Mouse (Mus musculus) embryonic facial prominence, embryonic 15.5 days (tissue): ENCODE results near the gene Wscd2. TPM values are rescaled to one million over a fixed set of nuclear protein-coding genes. Genes with fewer than 3 reads are reported as not detected.

ENCODE experiments used
- ATAC-seq: fragments of 200-750 bp; cut with Nextera tagmentation; 2 replicates; pipeline ENCODE4 v1.8.0; 2017; ENCODE audit warnings: low read depth, moderate TSS enrichment; ENCODE audit not compliant: insufficient number of reproducible peaks, low FRiP score, low TSS enrichment
- H3K27ac ChIP-seq: fragments of 300-500 bp; sonication (generic); replicated peaks from 2 replicates; pipeline ENCODE4 v1.5.1; 2015; ENCODE audit warnings: mild to moderate bottlenecking, inconsistent platforms
- H3K27me3 ChIP-seq: fragments of 300-500 bp; sonication (generic); 2 replicates; pipeline ENCODE4 v1.6.1; 2015; ENCODE audit warnings: inconsistent platforms
- H3K36me3 ChIP-seq: fragments of 300-500 bp; sonication (generic); 2 replicates; pipeline ENCODE4 v1.6.1; 2015; ENCODE audit warnings: mild to moderate bottlenecking, inconsistent platforms
- H3K4me1 ChIP-seq: fragments of 300-500 bp; sonication (generic); 2 replicates; pipeline ENCODE4 v1.6.1; 2015; ENCODE audit warnings: inconsistent platforms
- H3K4me2 ChIP-seq: fragments of 300-500 bp; sonication (generic); replicated peaks from 2 replicates; pipeline ENCODE4 v1.6.1; 2015; ENCODE audit warnings: mild to moderate bottlenecking, inconsistent platforms
- H3K4me3 ChIP-seq: fragments of 300-500 bp; sonication (generic); replicated peaks from 2 replicates; pipeline ENCODE4 v1.5.1; 2015; ENCODE audit warnings: mild to moderate bottlenecking, inconsistent platforms
- H3K9ac ChIP-seq: fragments of 300-500 bp; sonication (generic); 2 replicates; pipeline ENCODE4 v1.6.1; 2015; ENCODE audit warnings: inconsistent platforms
- H3K9me3 ChIP-seq: fragments of 300-500 bp; sonication (generic); replicated peaks from 2 replicates; pipeline ENCODE4 v1.6.1; 2016; ENCODE audit warnings: inconsistent platforms
- WGBS: fragments of 180-500 bp; shearing (Covaris S2); methylation state at CpG from one replicate; pipeline ENCODE4 v1.1.7; 2015; 5-methylcytosine and 5-hydroxymethylcytosine counted together
- polyA plus RNA-seq: library from polyadenylated mRNA; unstranded; fragments of >200 nt; fragmentation: Nextera tagmentation; extraction: Ambion mirVana; gene quantifications from 2 replicates; pipeline ENCODE4 v1.2.1, GENCODE M21; 2015

Wscd2 gene
- polyA plus RNA-seq, 1 experiment from 2014 or later, result 14.7 TPM

DNA sequence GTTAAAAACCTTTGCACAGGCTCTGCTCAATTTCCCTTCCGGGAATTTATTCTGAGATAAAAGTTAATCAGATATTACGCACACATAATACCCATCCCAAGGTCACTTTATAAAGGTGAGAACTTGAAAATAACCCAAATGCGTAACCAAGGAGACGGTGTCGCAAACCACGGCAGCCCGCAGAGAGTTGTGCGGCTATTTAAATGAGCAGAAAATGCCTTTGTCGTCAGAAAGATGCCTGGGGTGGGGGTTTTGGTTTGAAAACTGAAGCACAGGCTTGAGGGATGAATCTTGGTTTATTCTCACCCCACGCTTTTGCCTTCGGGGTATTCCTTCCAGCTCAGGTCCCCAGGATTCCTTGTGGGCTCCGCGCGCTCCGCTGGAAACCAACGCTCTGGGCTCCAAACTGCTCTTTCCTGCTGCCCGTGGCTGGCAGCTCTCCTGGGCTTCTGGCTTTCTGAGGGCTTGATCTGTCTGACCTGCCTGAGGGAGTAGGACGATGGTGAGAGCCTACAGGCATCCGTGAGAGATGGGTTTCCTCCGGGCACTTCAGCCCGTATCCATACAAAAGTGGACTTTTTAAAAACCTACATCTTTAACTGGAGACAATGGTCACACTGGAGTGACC lies 28.0 kb upstream of the Wscd2 start:
- H3K27me3 ChIP-seq, result peaks cover 28% of the 10 kb centered on the region
- no peak overlapping the region for H3K4me3 ChIP-seq
- H3K36me3 ChIP-seq, result no peaks in the 10 kb centered on the region
- no peak overlapping the region for H3K27ac ChIP-seq
- H3K4me1 ChIP-seq, result peaks cover 26% of the 10 kb centered on the region
- no peaks in the 10 kb centered on the region for H3K9me3 ChIP-seq
- peak overlapping the region; percentile 3; the same call in 1 of the 2 replicates for H3K4me2 ChIP-seq
- no peak for ATAC-seq
- H3K9ac ChIP-seq, result no peak overlapping the region
- 40% methylated on average over 21 of the region's 21 CpGs for WGBS

DNA sequence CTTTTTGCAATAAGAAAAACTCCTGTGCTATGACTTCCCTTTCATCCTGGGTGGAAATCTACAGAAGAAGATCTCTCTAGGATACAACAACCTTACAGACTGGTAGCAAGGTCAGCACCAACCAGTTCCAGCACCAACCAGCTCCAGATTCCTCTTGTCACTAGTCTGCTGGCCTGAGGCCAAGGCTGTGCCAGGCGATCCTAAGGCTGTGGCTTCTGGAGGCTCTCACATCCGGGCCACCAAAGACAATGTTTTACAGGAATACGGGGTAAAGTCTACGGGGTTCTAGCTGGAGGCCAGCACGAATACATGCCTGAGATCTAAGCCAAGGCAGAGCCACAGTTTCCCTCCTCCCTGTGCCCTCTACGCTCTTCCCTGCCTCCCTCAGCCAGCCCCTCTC lies 25.4 kb upstream of the Wscd2 start:
- Histone ChIP-seq H3K9me3 (no peaks in the 10 kb centered on the region), H3K4me3 (no peak overlapping the region), H3K4me1 (peaks cover 44% of the 10 kb centered on the region), H3K9ac (no peak overlapping the region), H3K4me2 (no peak overlapping the region), H3K27ac (no peak overlapping the region), H3K27me3 (peaks cover 28% of the 10 kb centered on the region), H3K36me3 (no peaks in the 10 kb centered on the region)
- 47% methylated on average over 6 of the region's 6 CpGs for WGBS
- no peak for ATAC-seq

GRCm38 (mm10) chr5:113466536-113466935 lies 23.6 kb upstream of the Wscd2 start:
- Histone ChIP-seq H3K4me1 (peaks cover 42% of the 10 kb centered on the region), H3K9me3 (no peaks in the 10 kb centered on the region), H3K27ac (no peak overlapping the region), H3K4me2 (no peak overlapping the region), H3K9ac (no peak overlapping the region), H3K36me3 (no peaks in the 10 kb centered on the region), H3K4me3 (no peak overlapping the region), H3K27me3 (peaks cover 17% of the 10 kb centered on the region)
- 35% methylated on average over 6 of the region's 6 CpGs for WGBS
- no peak for ATAC-seq

- ATAC-seq, result no peak
- H3K4me1 ChIP-seq, result peaks cover 37% of the 10 kb centered on the region
- H3K27me3 ChIP-seq, result peaks cover 13% of the 10 kb centered on the region
- no peak overlapping the region for H3K9ac ChIP-seq
- H3K9me3 ChIP-seq, result no peaks in the 10 kb centered on the region
- H3K4me3 ChIP-seq, result no peak overlapping the region
- no peak overlapping the region for H3K4me2 ChIP-seq
- no peaks in the 10 kb centered on the region for H3K36me3 ChIP-seq
- WGBS, result 22% methylated on average over 4 of the region's 4 CpGs
- peak overlapping the region; percentile 51 for H3K27ac ChIP-seq
Measured at GRCm38 (mm10) chr5:113467072-113467471, 23.1 kb upstream of the Wscd2 start.

DNA sequence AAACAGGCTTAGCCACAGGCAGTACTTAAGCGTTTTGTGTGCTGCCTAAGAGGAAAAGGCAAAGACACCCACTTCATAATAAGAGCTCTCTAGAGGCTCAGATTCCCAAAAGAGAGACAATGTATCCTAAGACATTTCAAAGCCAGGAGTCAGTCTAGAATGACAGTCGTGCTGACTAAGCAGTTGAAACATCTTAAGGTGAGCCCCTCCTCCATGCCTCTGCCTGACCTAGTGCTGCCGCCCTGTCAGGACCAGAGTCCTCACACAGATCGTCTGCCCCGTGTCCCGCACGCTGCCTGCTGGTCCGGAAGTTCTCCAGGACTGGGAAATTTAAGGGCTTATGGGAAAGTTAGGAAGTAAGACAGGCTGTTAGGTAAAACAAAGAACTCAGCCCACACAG lies 22.4 kb upstream of the Wscd2 start:
- peaks cover 31% of the 10 kb centered on the region for H3K4me1 ChIP-seq
- no peaks in the 10 kb centered on the region for H3K36me3 ChIP-seq
- H3K27ac ChIP-seq, result peak overlapping the region; percentile 86
- no peak overlapping the region for H3K9ac ChIP-seq
- 0 out of 2 replicates have a peak overlapping the region, but pooled peaks have one; percentile 34 for H3K4me2 ChIP-seq
- WGBS, result 4% methylated on average over 8 of the region's 8 CpGs
- H3K9me3 ChIP-seq, result no peaks in the 10 kb centered on the region
- no peak for ATAC-seq
- peaks cover 6% of the 10 kb centered on the region; the same call in 1 of the 2 replicates for H3K27me3 ChIP-seq
- no peak overlapping the region for H3K4me3 ChIP-seq

- Histone ChIP-seq H3K36me3 (no peaks in the 10 kb centered on the region), H3K27me3 (no peaks in the 10 kb centered on the region), H3K4me2 (peak overlapping the region; percentile 34), H3K4me1 (peaks cover 31% of the 10 kb centered on the region), H3K9ac (no peak overlapping the region), H3K27ac (peak overlapping the region; percentile 86), H3K4me3 (no peak overlapping the region), H3K9me3 (no peaks in the 10 kb centered on the region)
- peak; percentile 66; the same call in 1 of the 2 replicates for ATAC-seq
- WGBS, result 46% methylated on average over 5 of the region's 5 CpGs
Measured at GRCm38 (mm10) chr5:113468625-113469024, 21.5 kb upstream of the Wscd2 start.

DNA sequence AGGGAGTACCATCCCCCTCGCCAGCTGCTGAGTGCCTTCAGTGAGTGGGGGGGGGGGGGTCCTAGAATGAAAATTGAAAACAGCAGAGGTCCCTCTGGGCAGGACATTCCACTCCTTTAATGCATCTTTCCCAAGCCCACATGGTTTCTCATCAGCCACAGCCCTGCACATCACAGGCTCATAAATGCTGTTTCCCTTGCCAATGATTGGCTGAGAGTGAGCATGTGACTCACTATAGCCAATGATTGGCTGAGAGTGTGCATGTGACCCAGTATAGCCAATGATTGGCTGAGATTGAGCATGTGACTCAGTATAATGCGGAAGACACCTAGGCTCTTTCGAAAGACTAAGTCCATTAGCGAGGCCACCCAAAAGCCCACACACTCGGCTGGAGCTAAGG lies 20.9 kb upstream of the Wscd2 start:
- Histone ChIP-seq H3K9me3 (no peaks in the 10 kb centered on the region), H3K9ac (no peak overlapping the region), H3K36me3 (no peaks in the 10 kb centered on the region), H3K27ac (peak overlapping the region; percentile 86), H3K4me3 (no peak overlapping the region), H3K4me2 (peak overlapping the region; percentile 34), H3K27me3 (no peaks in the 10 kb centered on the region), H3K4me1 (peaks cover 28% of the 10 kb centered on the region)
- peak; percentile 72 for ATAC-seq
- WGBS, result 63% methylated on average over 5 of the region's 5 CpGs

DNA sequence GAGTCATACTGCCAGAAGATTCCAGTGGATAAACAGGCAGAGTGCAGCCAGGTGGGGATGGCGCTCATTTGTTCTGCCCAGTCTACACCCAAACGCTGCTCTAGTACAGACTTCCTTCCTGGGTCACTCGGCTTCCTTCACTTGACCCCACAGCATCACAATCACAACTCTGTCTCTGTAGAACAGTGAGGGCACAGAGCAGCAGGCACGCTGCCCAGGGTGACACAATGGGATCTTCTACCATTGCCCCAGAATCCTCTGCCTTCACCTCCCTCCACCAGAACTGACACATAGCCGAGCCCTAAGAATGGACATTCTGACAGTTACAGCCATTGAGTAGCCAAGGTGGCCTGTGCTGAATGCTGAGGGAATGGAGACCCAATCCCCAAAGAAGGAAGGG lies 20.3 kb upstream of the Wscd2 start:
- Histone ChIP-seq H3K27ac (peak overlapping the region; percentile 86), H3K9ac (no peak overlapping the region), H3K36me3 (no peaks in the 10 kb centered on the region), H3K27me3 (no peaks in the 10 kb centered on the region), H3K4me2 (peak overlapping the region; percentile 34), H3K4me3 (no peak overlapping the region), H3K4me1 (peaks cover 28% of the 10 kb centered on the region), H3K9me3 (no peaks in the 10 kb centered on the region)
- ATAC-seq, result no peak
- WGBS, result 80% methylated on average over 5 of the region's 5 CpGs

DNA sequence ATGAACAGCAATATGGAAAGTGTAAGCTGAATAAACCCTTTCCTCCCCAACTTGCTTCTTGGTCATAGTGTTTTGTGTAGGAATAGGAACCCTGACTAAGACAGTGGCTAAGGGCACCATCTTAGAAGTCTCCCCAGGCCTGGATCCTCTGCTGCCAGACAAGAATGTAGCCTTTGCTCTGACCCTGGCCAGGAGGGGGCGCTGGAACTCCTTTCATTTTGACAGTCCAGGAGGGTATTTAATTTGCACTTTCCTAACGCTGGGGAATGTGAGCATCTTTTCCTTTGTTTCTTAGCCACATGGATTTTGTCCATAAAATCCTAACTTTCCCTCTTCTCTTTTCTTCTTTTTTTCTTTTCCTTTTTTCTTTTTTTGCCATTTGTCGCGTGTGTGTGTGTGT lies 18.7 kb upstream of the Wscd2 start:
- no peaks in the 10 kb centered on the region for H3K27me3 ChIP-seq
- 50% methylated on average over 4 of the region's 4 CpGs for WGBS
- ATAC-seq, result no peak

GRCm38 (mm10) chr5:113472339-113472738 lies 17.8 kb upstream of the Wscd2 start:
- H3K27me3 ChIP-seq, result no peaks in the 10 kb centered on the region
- no peak overlapping the region for H3K9ac ChIP-seq
- no peaks in the 10 kb centered on the region for H3K36me3 ChIP-seq
- H3K9me3 ChIP-seq, result no peaks in the 10 kb centered on the region
- H3K4me1 ChIP-seq, result peaks cover 32% of the 10 kb centered on the region
- 66% methylated on average over 7 of the region's 7 CpGs for WGBS
- no peak overlapping the region for H3K4me2 ChIP-seq
- no peak for ATAC-seq
- no peak overlapping the region for H3K4me3 ChIP-seq
- H3K27ac ChIP-seq, result no peak overlapping the region

More for the DNA sequence above, 18.7 kb upstream of the Wscd2 start:
- no peak overlapping the region for H3K4me2 ChIP-seq
- no peak overlapping the region for H3K9ac ChIP-seq
- H3K4me3 ChIP-seq, result no peak overlapping the region
- peaks cover 31% of the 10 kb centered on the region for H3K4me1 ChIP-seq
- H3K27ac ChIP-seq, result no peak overlapping the region
- H3K36me3 ChIP-seq, result no peaks in the 10 kb centered on the region
- no peaks in the 10 kb centered on the region for H3K9me3 ChIP-seq

DNA sequence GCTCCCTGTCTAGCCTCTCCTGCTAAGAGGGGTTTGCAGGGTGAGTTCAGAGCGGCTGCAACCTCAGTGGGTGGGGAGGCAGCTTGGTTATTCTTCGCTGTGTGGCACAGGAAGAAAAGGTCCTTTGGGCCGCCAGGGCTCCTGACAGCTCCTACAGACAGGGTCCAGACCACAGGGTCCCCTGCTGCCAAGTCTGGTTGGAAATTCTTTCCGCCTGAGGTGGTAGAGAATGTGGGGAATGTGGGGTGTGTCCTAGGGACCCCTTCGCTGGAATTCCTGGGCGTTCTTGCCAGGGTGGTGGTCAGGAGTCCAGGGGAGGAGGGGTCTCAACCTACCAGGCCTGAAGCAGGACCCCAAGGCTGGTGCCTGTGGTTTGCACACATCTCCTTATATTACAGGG lies 13.3 kb upstream of the Wscd2 start:
- WGBS, result 24% methylated on average over 6 of the region's 6 CpGs
- Histone ChIP-seq H3K4me3 (no peak overlapping the region), H3K4me1 (peaks cover 15% of the 10 kb centered on the region), H3K9ac (no peak overlapping the region), H3K36me3 (no peaks in the 10 kb centered on the region), H3K9me3 (no peaks in the 10 kb centered on the region), H3K4me2 (no peak overlapping the region), H3K27me3 (no peaks in the 10 kb centered on the region), H3K27ac (peak overlapping the region; percentile 58; the same call in 1 of the 2 replicates)
- no peak for ATAC-seq

- H3K4me1 ChIP-seq, result peaks cover 15% of the 10 kb centered on the region
- no peaks in the 10 kb centered on the region for H3K9me3 ChIP-seq
- no peak overlapping the region for H3K4me3 ChIP-seq
- H3K27me3 ChIP-seq, result no peaks in the 10 kb centered on the region
- 65% methylated on average over 5 of the region's 5 CpGs for WGBS
- no peaks in the 10 kb centered on the region for H3K36me3 ChIP-seq
- H3K4me2 ChIP-seq, result no peak overlapping the region
- no peak overlapping the region for H3K27ac ChIP-seq
- no peak for ATAC-seq
- no peak overlapping the region for H3K9ac ChIP-seq
Measured at GRCm38 (mm10) chr5:113479075-113479474, 11.1 kb upstream of the Wscd2 start.
